Mouse (Mus musculus): Measurements from ENCODE around the gene Rrbp1. TPM values are rescaled to one million over a fixed set of nuclear protein-coding genes. Genes with fewer than 3 reads are reported as not detected.
A peak's percentile ranks its signal among the peaks of the same experiment; 100 is the strongest.

Rrbp1 gene
- total RNA-seq, 2 experiments from 2014 or later = 41.1 to 54.6 TPM

- no peak for ATAC-seq (replicated peaks; ENCODE audit: low FRiP score, poor library complexity, severe bottlenecking)
Measured at GRCm38 (mm10) chr2:143929607-143930311, 81.3 kb downstream of the Rrbp1 start.

- ATAC-seq (replicated peaks; ENCODE audit: low FRiP score, poor library complexity, severe bottlenecking) = no peak
Measured at GRCm38 (mm10) chr2:143925826-143926225, 85.2 kb downstream of the Rrbp1 start.

- no peak for ATAC-seq (replicated peaks; ENCODE audit: low FRiP score, poor library complexity, severe bottlenecking)
Measured at GRCm38 (mm10) chr2:143924085-143924484, 87.0 kb downstream of the Rrbp1 start.

GRCm38 (mm10) chr2:143918831-143919502 is 92.1 kb downstream of the Rrbp1 start:
- ATAC-seq (replicated peaks; ENCODE audit: low FRiP score, poor library complexity, severe bottlenecking) = no peak

- no peak for ATAC-seq (replicated peaks; ENCODE audit: low FRiP score, poor library complexity, severe bottlenecking)
Measured at GRCm38 (mm10) chr2:143917622-143918021, 93.4 kb downstream of the Rrbp1 start.

- ATAC-seq (replicated peaks; ENCODE audit: low FRiP score, poor library complexity, severe bottlenecking) = no peak
Measured at GRCm38 (mm10) chr2:143916229-143916628, 94.8 kb downstream of the Rrbp1 start.

- peak; percentile 17 for ATAC-seq (replicated peaks; ENCODE audit: low FRiP score, poor library complexity, severe bottlenecking)
Measured at GRCm38 (mm10) chr2:143915600-143916135, 95.4 kb downstream of the Rrbp1 start.

GRCm38 (mm10) chr2:143914760-143915599 is 96.1 kb downstream of the Rrbp1 start, which contains the start of gene Dstn:
Gene Dstn, plus strand, starts transcription at chr2:143915320.
- ATAC-seq (replicated peaks; ENCODE audit: low FRiP score, poor library complexity, severe bottlenecking) = peak; percentile 90

GRCm38 (mm10) chr2:143914221-143914620 is 96.8 kb downstream of the Rrbp1 start:
- ATAC-seq (replicated peaks; ENCODE audit: low FRiP score, poor library complexity, severe bottlenecking) = no peak

GRCm38 (mm10) chr2:143912199-143912598 is 98.9 kb downstream of the Rrbp1 start:
- ATAC-seq (replicated peaks; ENCODE audit: low FRiP score, poor library complexity, severe bottlenecking) = no peak

GRCm38 (mm10) chr2:143909230-143909629 is 101.8 kb downstream of the Rrbp1 start:
- no peak for ATAC-seq (replicated peaks; ENCODE audit: low FRiP score, poor library complexity, severe bottlenecking)

- no peak for ATAC-seq (replicated peaks; ENCODE audit: low FRiP score, poor library complexity, severe bottlenecking)
Measured at GRCm38 (mm10) chr2:143904896-143905295, 106.2 kb downstream of the Rrbp1 start.

GRCm38 (mm10) chr2:143903376-143904045 is 107.6 kb downstream of the Rrbp1 start:
- no peak for ATAC-seq (replicated peaks; ENCODE audit: low FRiP score, poor library complexity, severe bottlenecking)

GRCm38 (mm10) chr2:143900821-143901351 is 110.2 kb downstream of the Rrbp1 start:
- no peak for ATAC-seq (replicated peaks; ENCODE audit: low FRiP score, poor library complexity, severe bottlenecking)

GRCm38 (mm10) chr2:143899470-143900220 is 111.4 kb downstream of the Rrbp1 start:
- ATAC-seq (replicated peaks; ENCODE audit: low FRiP score, poor library complexity, severe bottlenecking) = no peak
